Mouse (Mus musculus): ENCODE measurements around the gene BC107364. TPM values are rescaled to one million over a fixed set of nuclear protein-coding genes. Genes with fewer than 3 reads are reported as not detected.
A peak's percentile ranks its signal among the peaks of the same experiment; 100 is the strongest.
"Not testable (repeated sequence)": the region's sequence is repeated elsewhere in the genome, so short reads cannot be mapped to it uniquely, and the experiment has no call there.

The BC107364 gene
- polyA plus RNA-seq, 1 experiment from 2014 or later: not detected

DNA sequence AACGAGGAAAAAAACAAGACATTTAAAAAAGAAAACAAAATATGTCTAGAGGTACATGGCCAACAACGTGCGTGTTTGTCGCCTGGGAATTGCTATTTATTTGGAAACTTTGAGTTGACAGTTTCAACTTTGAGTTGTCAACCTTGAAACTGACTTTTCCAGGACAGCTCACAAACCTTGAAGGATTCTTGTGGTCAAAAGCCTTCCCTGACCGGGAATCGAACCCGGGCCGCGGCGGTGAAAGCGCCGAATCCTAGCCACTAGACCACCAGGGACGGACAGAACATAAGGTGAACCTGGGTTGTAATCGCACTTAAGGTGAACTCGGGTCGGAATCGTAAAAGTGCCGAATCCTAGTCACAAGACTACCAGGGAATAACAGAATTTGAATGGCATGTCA is 64.9 kb downstream of the BC107364 start:
- not testable (repeated sequence) for H3K27ac ChIP-seq; H3K4me3 ChIP-seq (replicated peaks); H3K36me3 ChIP-seq; H3K4me2 ChIP-seq; H3K9me3 ChIP-seq (replicated peaks); H3K4me1 ChIP-seq (replicated peaks); H3K9ac ChIP-seq; DNase-seq
- WGBS (ENCODE audit: insufficient replicate concordance): no CpG with 5 or more reads among the region's 18 CpGs
- peaks cover 35% of the 10 kb centered on the region for H3K27me3 ChIP-seq
- ATAC-seq (ENCODE audit: low read depth): peak; percentile 45; the same call in 1 of the 2 replicates

Other genes with a start within 250 kb of the BC107364 start
- gene Bola1, start 232.6 kb downstream of the BC107364 start, polyA plus RNA-seq (2015; fragmentation: Nextera tagmentation; extraction: Ambion mirVana): 50.7 and 56.1 TPM in 2 replicates
- 0.85 TPM in 1 of 2 replicates, not detected in the other for gene Hist2h2ab, start 232.4 kb downstream of the BC107364 start, polyA plus RNA-seq (2015; fragmentation: Nextera tagmentation; extraction: Ambion mirVana)
- 12.9 and 19.8 TPM in 2 replicates for gene Hist2h2ac, start 231.4 kb downstream of the BC107364 start, polyA plus RNA-seq (2015; fragmentation: Nextera tagmentation; extraction: Ambion mirVana)
- 5.4 and 7.9 TPM in 2 replicates for gene Hist2h2be, start 231.2 kb downstream of the BC107364 start, polyA plus RNA-seq (2015; fragmentation: Nextera tagmentation; extraction: Ambion mirVana)
- 9.8 and 20.7 TPM in 2 replicates for gene Hist2h3c2, start 213.2 kb downstream of the BC107364 start, polyA plus RNA-seq (2015; fragmentation: Nextera tagmentation; extraction: Ambion mirVana)
- gene Hist2h2aa2, start 212.0 kb downstream of the BC107364 start, polyA plus RNA-seq (2015; fragmentation: Nextera tagmentation; extraction: Ambion mirVana): 53.6 and 86.4 TPM in 2 replicates
- gene Hist2h2aa1, start 206.8 kb downstream of the BC107364 start, polyA plus RNA-seq (2015; fragmentation: Nextera tagmentation; extraction: Ambion mirVana): 26.9 and 40.6 TPM in 2 replicates
- gene Hist2h3c1, start 205.6 kb downstream of the BC107364 start, polyA plus RNA-seq (2015; fragmentation: Nextera tagmentation; extraction: Ambion mirVana): 2.3 TPM in 2 replicates
- 15.2 and 44.8 TPM in 2 replicates for gene Hist2h4, start 189.0 kb downstream of the BC107364 start, polyA plus RNA-seq (2015; fragmentation: Nextera tagmentation; extraction: Ambion mirVana)
- gene Hist2h3b, start 183.7 kb downstream of the BC107364 start, polyA plus RNA-seq (2015; fragmentation: Nextera tagmentation; extraction: Ambion mirVana): 89.3 and 159 TPM in 2 replicates
- gene Hist2h2bb, start 182.6 kb downstream of the BC107364 start, polyA plus RNA-seq (2015; fragmentation: Nextera tagmentation; extraction: Ambion mirVana): 23.7 and 25.8 TPM in 2 replicates
- 3.0 and 4.6 TPM in 2 replicates for gene Fcgr1, start 158.3 kb downstream of the BC107364 start, polyA plus RNA-seq (2015; fragmentation: Nextera tagmentation; extraction: Ambion mirVana)
- gene Hfe2, start 72.9 kb upstream of the BC107364 start, polyA plus RNA-seq (2015; fragmentation: Nextera tagmentation; extraction: Ambion mirVana): 1.3 and 1.7 TPM in 2 replicates
- gene Txnip, start 105.7 kb upstream of the BC107364 start, polyA plus RNA-seq (2015; fragmentation: Nextera tagmentation; extraction: Ambion mirVana): 29.7 and 29.9 TPM in 2 replicates
- 0.29 TPM in 1 of 2 replicates, not detected in the other for gene Gm16253, start 124.7 kb upstream of the BC107364 start, polyA plus RNA-seq (2015; fragmentation: Nextera tagmentation; extraction: Ambion mirVana)
- gene Polr3gl, start 141.9 kb upstream of the BC107364 start, polyA plus RNA-seq (2015; fragmentation: Nextera tagmentation; extraction: Ambion mirVana): 13.0 and 13.5 TPM in 2 replicates
- gene Ankrd34a, start 144.3 kb upstream of the BC107364 start, polyA plus RNA-seq (2015; fragmentation: Nextera tagmentation; extraction: Ambion mirVana): 0.12 and 0.14 TPM in 2 replicates
- 0.73 and 0.87 TPM in 2 replicates for gene Lix1l, start 148.8 kb upstream of the BC107364 start, polyA plus RNA-seq (2015; fragmentation: Nextera tagmentation; extraction: Ambion mirVana)
- 78.8 and 87.7 TPM in 2 replicates for gene Rbm8a, start 177.6 kb upstream of the BC107364 start, polyA plus RNA-seq (2015; fragmentation: Nextera tagmentation; extraction: Ambion mirVana)
- gene Pex11b, start 183.1 kb upstream of the BC107364 start, polyA plus RNA-seq (2015; fragmentation: Nextera tagmentation; extraction: Ambion mirVana): 19.8 and 22.2 TPM in 2 replicates
- gene Gm42957, start 183.2 kb upstream of the BC107364 start, polyA plus RNA-seq (2015; fragmentation: Nextera tagmentation; extraction: Ambion mirVana): 0.02 TPM in 1 of 2 replicates, not detected in the other
- gene Itga10, start 193.3 kb upstream of the BC107364 start, polyA plus RNA-seq (2015; fragmentation: Nextera tagmentation; extraction: Ambion mirVana): 0.13 and 0.24 TPM in 2 replicates
- gene Ankrd35, start 217.8 kb upstream of the BC107364 start, polyA plus RNA-seq (2015; fragmentation: Nextera tagmentation; extraction: Ambion mirVana): 0.38 and 0.59 TPM in 2 replicates
- 6.1 and 8.5 TPM in 2 replicates for gene Pias3, start 244.1 kb upstream of the BC107364 start, polyA plus RNA-seq (2015; fragmentation: Nextera tagmentation; extraction: Ambion mirVana)